Mouse (Mus musculus) embryonic facial prominence, embryonic 13.5 days (tissue): ENCODE results near the gene Otx2. TPM values are rescaled to one million over a fixed set of nuclear protein-coding genes. Genes with fewer than 3 reads are reported as not detected.

ENCODE experiments used
- polyA plus RNA-seq: library from polyadenylated mRNA; unstranded; fragments of >200 nt; fragmentation: Nextera tagmentation; extraction: Ambion mirVana; gene quantifications from 2 replicates; pipeline ENCODE4 v1.2.1, GENCODE M21; 2015

The Otx2 gene
- polyA plus RNA-seq, 1 experiment from 2014 or later, result 8.6 TPM

Other genes with a start within 250 kb of the Otx2 start
- gene Tmem260, start 227.7 kb downstream of the Otx2 start, polyA plus RNA-seq, result 24.1 and 28.0 TPM in 2 replicates